Mouse (Mus musculus): ENCODE data around the gene Bach2. TPM values are rescaled to one million over a fixed set of nuclear protein-coding genes. Genes with fewer than 3 reads are reported as not detected.

Bach2 gene
- polyA plus RNA-seq, 2 experiments: 0.45 to 0.67 TPM

DNA sequence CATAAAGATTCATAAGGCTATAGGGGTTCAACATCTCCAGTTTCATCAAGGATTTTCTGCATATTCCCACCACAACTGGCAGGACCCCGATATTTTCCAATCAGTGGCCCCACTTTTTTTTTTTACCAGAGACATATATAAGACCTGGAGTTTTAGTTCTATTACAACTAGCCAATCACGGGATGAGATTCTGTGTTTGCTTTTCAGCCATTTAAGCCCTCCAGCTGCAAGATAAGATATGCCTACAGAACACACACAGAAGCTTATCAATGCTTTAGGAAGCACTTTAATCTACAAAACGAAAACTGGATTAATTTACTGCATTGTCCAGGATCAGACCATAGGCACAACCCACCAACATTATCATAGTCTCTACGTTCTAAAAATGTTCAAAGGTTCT is 33.8 kb upstream of the Bach2 start:
- 0 out of 2 replicates have a peak overlapping the region, but pooled peaks have one; percentile 4 for H3K4me2 ChIP-seq (ENCODE audit: low read depth)
- 17% methylated on average over 4 of the region's 4 CpGs for WGBS (ENCODE audit: insufficient replicate concordance)
- TF ChIP-seq CTCF (IDR thresholded peaks at IDR 0.05; ENCODE audit: low read depth) (no peak), EP300 (IDR thresholded peaks at IDR 0.05; ENCODE audit: low read depth) (peak; percentile 80)
- peaks cover 27 to 31% of the 10 kb centered on the region in 2 experiments for H3K4me1 ChIP-seq (replicated peaks; ENCODE audit: control insufficient read depth in 2 of 2, insufficient read depth in 2 of 2, low read length in 1 of 2)
- no peaks in the 10 kb centered on the region for H3K36me3 ChIP-seq (replicated peaks; ENCODE audit: control insufficient read depth, insufficient read depth, low read depth)
- no peak overlapping the region for H3K27ac ChIP-seq
- peak; percentile 24 to 39 (median 39) for DNase-seq (ENCODE audit: low read depth in 3 of 3, low spot score in 3 of 3)
- no peaks in the 10 kb centered on the region for H3K9me3 ChIP-seq (ENCODE audit: control insufficient read depth, low read length)
- no peak overlapping the region for H3K4me3 ChIP-seq (ENCODE audit: insufficient read depth in 1 of 2, low read depth in 2 of 2, low read length in 2 of 2)
- 0 out of 2 replicates have a peak, but pooled peaks have one; percentile 39 for ATAC-seq (ENCODE audit: insufficient read depth)
- no peak overlapping the region for H3K9ac ChIP-seq (replicated peaks)
- H3K27me3 ChIP-seq (ENCODE audit: control insufficient read depth, insufficient read depth, low read length): no peaks in the 10 kb centered on the region

DNA sequence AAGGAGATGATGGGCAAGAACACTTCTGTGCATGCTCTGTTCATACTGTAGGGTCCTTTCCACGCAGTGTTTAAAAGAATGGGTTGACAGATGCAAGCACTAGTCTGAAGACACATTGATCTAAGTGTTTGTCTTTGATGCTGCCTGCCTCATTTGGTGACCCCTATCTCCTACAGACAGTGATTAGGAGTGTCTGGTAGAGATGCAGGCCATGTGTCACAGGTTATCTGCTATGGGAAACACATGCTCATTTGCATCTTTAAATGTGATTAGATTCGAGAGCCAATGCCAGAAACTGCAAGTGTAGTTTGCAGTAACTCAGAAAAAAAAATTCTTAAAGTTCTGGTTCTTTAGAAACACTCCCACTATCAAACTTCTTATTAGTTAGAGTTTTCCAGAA is 32.8 kb upstream of the Bach2 start:
- Histone ChIP-seq H3K27me3 (ENCODE audit: control insufficient read depth, insufficient read depth, low read length) (no peaks in the 10 kb centered on the region), H3K27ac (no peak overlapping the region), H3K4me2 (ENCODE audit: low read depth) (peak overlapping the region; percentile 6), H3K4me1 (replicated peaks; ENCODE audit: control insufficient read depth in 2 of 2, insufficient read depth in 2 of 2, low read length in 1 of 2) (peaks cover 27 to 36% of the 10 kb centered on the region in 2 experiments), H3K9ac (replicated peaks) (no peak overlapping the region), H3K36me3 (replicated peaks; ENCODE audit: control insufficient read depth, insufficient read depth, low read depth) (no peaks in the 10 kb centered on the region), H3K9me3 (ENCODE audit: control insufficient read depth, low read length) (no peaks in the 10 kb centered on the region), H3K4me3 (ENCODE audit: insufficient read depth in 1 of 2, low read depth in 2 of 2, low read length in 2 of 2) (no peak overlapping the region)
- DNase-seq (ENCODE audit: low read depth in 3 of 3, low spot score in 3 of 3) (peak in 2 of 3 experiments; percentile 20 to 41), ATAC-seq (ENCODE audit: insufficient read depth) (peak; percentile 78)
- TF ChIP-seq CTCF (IDR thresholded peaks at IDR 0.05; ENCODE audit: low read depth) (no peak), EP300 (IDR thresholded peaks at IDR 0.05; ENCODE audit: low read depth) (peak; percentile 72)
- 16% methylated on average over 2 of the region's 2 CpGs for WGBS (ENCODE audit: insufficient replicate concordance)

DNA sequence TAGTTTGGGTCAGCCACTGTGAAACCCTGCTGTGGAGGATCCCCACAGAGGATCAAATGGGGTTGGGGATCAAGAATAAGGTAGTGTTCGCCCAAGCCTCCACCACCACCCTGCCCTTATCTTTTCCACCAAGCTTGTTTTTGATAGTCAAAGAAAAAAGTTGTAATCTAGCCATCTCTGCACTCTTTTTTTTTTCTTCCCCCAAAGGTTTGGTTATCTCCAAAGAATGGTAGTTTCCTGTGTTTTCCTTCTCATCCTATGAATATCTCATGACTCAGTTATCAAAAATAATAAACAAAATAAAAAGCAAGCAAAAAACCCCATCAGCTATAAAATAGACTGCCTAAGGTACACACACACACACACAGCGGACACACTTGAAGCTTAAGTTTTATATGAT is 28.6 kb upstream of the Bach2 start:
- no peak for ATAC-seq (ENCODE audit: insufficient read depth)
- no peak overlapping the region for H3K27ac ChIP-seq
- peaks cover 20 to 31% of the 10 kb centered on the region in 2 experiments for H3K4me1 ChIP-seq (replicated peaks; ENCODE audit: control insufficient read depth in 2 of 2, insufficient read depth in 2 of 2, low read length in 1 of 2)
- TF ChIP-seq EP300 (IDR thresholded peaks at IDR 0.05; ENCODE audit: low read depth) (no peak), CTCF (IDR thresholded peaks at IDR 0.05; ENCODE audit: low read depth) (no peak)
- H3K4me2 ChIP-seq (ENCODE audit: low read depth): no peak overlapping the region
- no peak overlapping the region for H3K4me3 ChIP-seq (ENCODE audit: insufficient read depth in 1 of 2, low read depth in 2 of 2, low read length in 2 of 2)
- WGBS (ENCODE audit: insufficient replicate concordance): 33% methylated on average over 2 of the region's 2 CpGs
- H3K9me3 ChIP-seq (ENCODE audit: control insufficient read depth, low read length): no peaks in the 10 kb centered on the region
- H3K9ac ChIP-seq (replicated peaks): no peak overlapping the region
- H3K36me3 ChIP-seq (replicated peaks; ENCODE audit: control insufficient read depth, insufficient read depth, low read depth): no peaks in the 10 kb centered on the region
- H3K27me3 ChIP-seq (ENCODE audit: control insufficient read depth, insufficient read depth, low read length): no peaks in the 10 kb centered on the region
- no peak for DNase-seq (ENCODE audit: low read depth in 3 of 3, low spot score in 3 of 3)

- peaks cover 14 to 26% of the 10 kb centered on the region in 2 experiments for H3K4me1 ChIP-seq (replicated peaks; ENCODE audit: control insufficient read depth in 2 of 2, insufficient read depth in 2 of 2, low read length in 1 of 2)
- ATAC-seq (ENCODE audit: insufficient read depth): no peak
- 57% methylated on average over 9 of the region's 9 CpGs for WGBS (ENCODE audit: insufficient replicate concordance)
Observed at GRCm38 (mm10) chr4:32210424-32211184, 28.0 kb upstream of the Bach2 start.

GRCm38 (mm10) chr4:32212593-32212992 is 26.0 kb upstream of the Bach2 start:
- ATAC-seq (ENCODE audit: insufficient read depth): no peak

More at GRCm38 (mm10) chr4:32210424-32211184, 28.0 kb upstream of the Bach2 start:
- no peak for DNase-seq (ENCODE audit: low read depth in 3 of 3, low spot score in 3 of 3)
- Histone ChIP-seq H3K27ac (no peak overlapping the region), H3K4me3 (ENCODE audit: insufficient read depth in 1 of 2, low read depth in 2 of 2, low read length in 2 of 2) (no peak overlapping the region), H3K4me2 (ENCODE audit: low read depth) (no peak overlapping the region), H3K9me3 (ENCODE audit: control insufficient read depth, low read length) (no peaks in the 10 kb centered on the region), H3K9ac (replicated peaks) (no peak overlapping the region), H3K27me3 (ENCODE audit: control insufficient read depth, insufficient read depth, low read length) (no peaks in the 10 kb centered on the region), H3K36me3 (replicated peaks; ENCODE audit: control insufficient read depth, insufficient read depth, low read depth) (no peaks in the 10 kb centered on the region)
- TF ChIP-seq CTCF (IDR thresholded peaks at IDR 0.05; ENCODE audit: low read depth): no peak
- TF ChIP-seq EP300 (IDR thresholded peaks at IDR 0.05; ENCODE audit: low read depth): no peak

More at GRCm38 (mm10) chr4:32212593-32212992, 26.0 kb upstream of the Bach2 start:
- no peaks in the 10 kb centered on the region for H3K27me3 ChIP-seq (ENCODE audit: control insufficient read depth, insufficient read depth, low read length)
- no peak overlapping the region for H3K27ac ChIP-seq
- no peaks in the 10 kb centered on the region for H3K36me3 ChIP-seq (replicated peaks; ENCODE audit: control insufficient read depth, insufficient read depth, low read depth)
- H3K4me2 ChIP-seq (ENCODE audit: low read depth): no peak overlapping the region
- H3K9me3 ChIP-seq (ENCODE audit: control insufficient read depth, low read length): no peaks in the 10 kb centered on the region
- H3K4me1 ChIP-seq (replicated peaks; ENCODE audit: control insufficient read depth in 2 of 2, insufficient read depth in 2 of 2, low read length in 1 of 2): peaks cover 0 to 8% of the 10 kb centered on the region in 2 experiments; a peak in 2 of 4 replicates
- no peak for TF ChIP-seq CTCF (IDR thresholded peaks at IDR 0.05; ENCODE audit: low read depth)
- H3K9ac ChIP-seq (replicated peaks): no peak overlapping the region
- no peak overlapping the region for H3K4me3 ChIP-seq (ENCODE audit: insufficient read depth in 1 of 2, low read depth in 2 of 2, low read length in 2 of 2)
- no peak for DNase-seq (ENCODE audit: low read depth in 3 of 3, low spot score in 3 of 3)
